Mouse (Mus musculus): Measurements from ENCODE around the gene Herc2. TPM values are rescaled to one million over a fixed set of nuclear protein-coding genes. Genes with fewer than 3 reads are reported as not detected.

The Herc2 gene
- total and polyA plus RNA-seq, 3 experiments = 4.0 to 51.5 (median 39.1) TPM

DNA sequence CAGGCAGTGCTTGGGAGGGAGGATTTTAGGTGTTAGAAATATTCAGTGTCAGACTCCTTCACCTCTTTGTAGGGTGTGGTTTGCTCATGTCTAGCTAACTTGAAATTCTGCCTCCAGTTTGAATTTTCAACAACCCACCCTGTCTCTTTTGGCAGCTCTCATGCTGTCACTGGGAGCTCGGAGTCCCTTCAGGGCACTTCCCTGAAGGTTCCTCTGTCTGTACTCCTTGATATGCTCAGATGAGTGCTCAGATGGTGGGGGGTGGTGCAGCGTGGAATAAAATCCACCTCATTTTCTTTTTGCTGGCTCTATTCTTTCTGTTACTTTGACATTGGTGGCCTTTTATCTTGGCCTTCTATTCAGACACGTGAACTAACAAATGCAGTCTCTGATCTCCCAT lies 127.4 kb downstream of the Herc2 start:
- Histone ChIP-seq H3K36me3 (replicated peaks) (peaks cover 49% of the 10 kb centered on the region), H3K4me3 (ENCODE audit: low read depth, low read length) (no peak overlapping the region), H3K4me1 (ENCODE audit: insufficient read depth, low read depth, low read length) (no peaks in the 10 kb centered on the region), H3K27me3 (ENCODE audit: insufficient read depth, low read length) (no peaks in the 10 kb centered on the region), H3K9me3 (replicated peaks) (no peaks in the 10 kb centered on the region)
- DNase-seq (ENCODE audit: low spot score) = no peak
- TF ChIP-seq TAL1 (conservative IDR thresholded peaks at IDR 0.05; ENCODE audit: low read depth, low read length) = no peak
- no peak for TF ChIP-seq POLR2AphosphoS5 (IDR thresholded peaks at IDR 0.05; ENCODE audit: insufficient replicate concordance, low read depth, low read length)
- no peak for TF ChIP-seq GATA1 (IDR thresholded peaks at IDR 0.05; ENCODE audit: borderline replicate concordance, low read length)
- no peak for TF ChIP-seq CTCF (IDR thresholded peaks at IDR 0.05; ENCODE audit: low read depth, low read length)
- TF ChIP-seq GATA2 (IDR thresholded peaks at IDR 0.05; ENCODE audit: borderline replicate concordance, low read depth, low read length) = no peak
- no peak for ATAC-seq (ENCODE audit: extremely low read depth, insufficient number of reproducible peaks, low FRiP score, poor library complexity, severe bottlenecking)

- TF ChIP-seq TAL1 (conservative IDR thresholded peaks at IDR 0.05; ENCODE audit: low read depth, low read length) (no peak), GATA2 (IDR thresholded peaks at IDR 0.05; ENCODE audit: borderline replicate concordance, low read depth, low read length) (no peak), GATA1 (IDR thresholded peaks at IDR 0.05; ENCODE audit: borderline replicate concordance, low read length) (no peak), CTCF (IDR thresholded peaks at IDR 0.05; ENCODE audit: low read depth, low read length) (no peak), POLR2AphosphoS5 (IDR thresholded peaks at IDR 0.05; ENCODE audit: insufficient replicate concordance, low read depth, low read length) (no peak)
- H3K4me1 ChIP-seq (ENCODE audit: insufficient read depth, low read depth, low read length) = no peaks in the 10 kb centered on the region
- DNase-seq (ENCODE audit: low spot score) = no peak
- H3K4me3 ChIP-seq (ENCODE audit: low read depth, low read length) = no peak overlapping the region
- no peak for ATAC-seq (ENCODE audit: extremely low read depth, insufficient number of reproducible peaks, low FRiP score, poor library complexity, severe bottlenecking)
- H3K36me3 ChIP-seq (replicated peaks) = peaks cover 68% of the 10 kb centered on the region
- H3K27me3 ChIP-seq (ENCODE audit: insufficient read depth, low read length) = no peaks in the 10 kb centered on the region
- no peaks in the 10 kb centered on the region for H3K9me3 ChIP-seq (replicated peaks)
Observed at GRCm38 (mm10) chr7:56191041-56191440, 141.0 kb downstream of the Herc2 start.

GRCm38 (mm10) chr7:56191661-56192060 lies 141.7 kb downstream of the Herc2 start:
- Histone ChIP-seq H3K4me3 (ENCODE audit: low read depth, low read length) (no peak overlapping the region), H3K4me1 (ENCODE audit: insufficient read depth, low read depth, low read length) (no peaks in the 10 kb centered on the region), H3K36me3 (replicated peaks) (peaks cover 71% of the 10 kb centered on the region), H3K27me3 (ENCODE audit: insufficient read depth, low read length) (no peaks in the 10 kb centered on the region), H3K9me3 (replicated peaks) (no peaks in the 10 kb centered on the region)
- DNase-seq (ENCODE audit: low spot score) (no peak), ATAC-seq (ENCODE audit: extremely low read depth, insufficient number of reproducible peaks, low FRiP score, poor library complexity, severe bottlenecking) (no peak)
- TF ChIP-seq TAL1 (conservative IDR thresholded peaks at IDR 0.05; ENCODE audit: low read depth, low read length) = no peak
- no peak for TF ChIP-seq GATA1 (IDR thresholded peaks at IDR 0.05; ENCODE audit: borderline replicate concordance, low read length)
- TF ChIP-seq GATA2 (IDR thresholded peaks at IDR 0.05; ENCODE audit: borderline replicate concordance, low read depth, low read length) = no peak
- no peak for TF ChIP-seq POLR2AphosphoS5 (IDR thresholded peaks at IDR 0.05; ENCODE audit: insufficient replicate concordance, low read depth, low read length)
- no peak for TF ChIP-seq CTCF (IDR thresholded peaks at IDR 0.05; ENCODE audit: low read depth, low read length)

GRCm38 (mm10) chr7:56201483-56202218 lies 151.7 kb downstream of the Herc2 start:
- Histone ChIP-seq H3K9me3 (replicated peaks) (no peaks in the 10 kb centered on the region), H3K4me3 (ENCODE audit: low read depth, low read length) (no peak overlapping the region), H3K27me3 (ENCODE audit: insufficient read depth, low read length) (no peaks in the 10 kb centered on the region), H3K36me3 (replicated peaks) (peaks cover 86% of the 10 kb centered on the region), H3K4me1 (ENCODE audit: insufficient read depth, low read depth, low read length) (no peaks in the 10 kb centered on the region)
- no peak for ATAC-seq (ENCODE audit: extremely low read depth, insufficient number of reproducible peaks, low FRiP score, poor library complexity, severe bottlenecking)
- DNase-seq (ENCODE audit: low spot score) = no peak
- TF ChIP-seq POLR2AphosphoS5 (IDR thresholded peaks at IDR 0.05; ENCODE audit: insufficient replicate concordance, low read depth, low read length) (no peak), TAL1 (conservative IDR thresholded peaks at IDR 0.05; ENCODE audit: low read depth, low read length) (no peak), GATA2 (IDR thresholded peaks at IDR 0.05; ENCODE audit: borderline replicate concordance, low read depth, low read length) (no peak), CTCF (IDR thresholded peaks at IDR 0.05; ENCODE audit: low read depth, low read length) (no peak)

GRCm38 (mm10) chr7:56202843-56203242 lies 152.8 kb downstream of the Herc2 start:
- H3K4me1 ChIP-seq (ENCODE audit: insufficient read depth, low read depth, low read length) = no peaks in the 10 kb centered on the region
- ATAC-seq (ENCODE audit: extremely low read depth, insufficient number of reproducible peaks, low FRiP score, poor library complexity, severe bottlenecking) (no peak), DNase-seq (ENCODE audit: low spot score) (no peak)
- H3K27me3 ChIP-seq (ENCODE audit: insufficient read depth, low read length) = no peaks in the 10 kb centered on the region
- no peak for TF ChIP-seq GATA1 (IDR thresholded peaks at IDR 0.05; ENCODE audit: borderline replicate concordance, low read length)
- TF ChIP-seq TAL1 (conservative IDR thresholded peaks at IDR 0.05; ENCODE audit: low read depth, low read length) = no peak
- no peak for TF ChIP-seq GATA2 (IDR thresholded peaks at IDR 0.05; ENCODE audit: borderline replicate concordance, low read depth, low read length)
- no peak for TF ChIP-seq CTCF (IDR thresholded peaks at IDR 0.05; ENCODE audit: low read depth, low read length)
- TF ChIP-seq POLR2AphosphoS5 (IDR thresholded peaks at IDR 0.05; ENCODE audit: insufficient replicate concordance, low read depth, low read length) = no peak
- no peak overlapping the region for H3K4me3 ChIP-seq (ENCODE audit: low read depth, low read length)
- H3K9me3 ChIP-seq (replicated peaks) = no peaks in the 10 kb centered on the region
- H3K36me3 ChIP-seq (replicated peaks) = peaks cover 85% of the 10 kb centered on the region

GRCm38 (mm10) chr7:56203286-56203685 lies 153.3 kb downstream of the Herc2 start:
- no peaks in the 10 kb centered on the region for H3K9me3 ChIP-seq (replicated peaks)
- H3K4me3 ChIP-seq (ENCODE audit: low read depth, low read length) = no peak overlapping the region
- ATAC-seq (ENCODE audit: extremely low read depth, insufficient number of reproducible peaks, low FRiP score, poor library complexity, severe bottlenecking) = no peak
- DNase-seq (ENCODE audit: low spot score) = no peak
- H3K27me3 ChIP-seq (ENCODE audit: insufficient read depth, low read length) = no peaks in the 10 kb centered on the region
- TF ChIP-seq CTCF (IDR thresholded peaks at IDR 0.05; ENCODE audit: low read depth, low read length) = no peak
- H3K36me3 ChIP-seq (replicated peaks) = peaks cover 83% of the 10 kb centered on the region
- H3K4me1 ChIP-seq (ENCODE audit: insufficient read depth, low read depth, low read length) = no peaks in the 10 kb centered on the region
